Mouse (Mus musculus) kidney, adult 9 months (tissue): Measurements from ENCODE around the gene Mettl1.

Experiments used
- DNase-seq: peaks from one replicate; pipeline ENCODE4 v3.0.0; 2022

The Mettl1 gene

DNA sequence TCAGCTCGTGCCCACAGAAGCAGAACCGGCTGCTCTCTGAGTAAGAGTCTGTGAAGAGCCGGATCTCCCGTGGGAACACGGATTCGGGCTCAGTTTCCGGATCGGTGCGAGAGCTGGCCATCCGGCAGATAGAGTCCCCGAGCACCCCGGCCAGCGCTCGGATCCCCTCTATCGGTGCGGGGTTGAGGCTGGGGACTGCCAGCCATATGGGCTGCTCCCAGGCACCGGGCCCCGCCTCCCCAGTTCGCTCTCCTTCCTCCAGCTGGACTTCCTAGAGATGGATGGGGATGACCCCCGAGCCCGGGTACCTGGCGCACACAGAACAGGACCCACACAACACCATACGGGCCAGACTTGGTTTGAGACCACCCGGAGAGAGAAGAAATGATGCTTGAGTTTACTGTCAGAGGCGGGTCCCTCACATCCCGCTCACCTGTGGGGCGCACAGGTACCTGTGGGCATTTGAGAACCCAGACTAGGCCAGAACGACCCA lies at the start of gene Mettl1, which contains the start of gene Eef1akmt3:
Gene Mettl1, plus strand, starts transcription at position 141 of the 493 bp plus-strand sequence.
Gene Eef1akmt3, minus strand, starts transcription at position 240 of the 493 bp plus-strand sequence.
- peak; percentile 57 for DNase-seq

DNA sequence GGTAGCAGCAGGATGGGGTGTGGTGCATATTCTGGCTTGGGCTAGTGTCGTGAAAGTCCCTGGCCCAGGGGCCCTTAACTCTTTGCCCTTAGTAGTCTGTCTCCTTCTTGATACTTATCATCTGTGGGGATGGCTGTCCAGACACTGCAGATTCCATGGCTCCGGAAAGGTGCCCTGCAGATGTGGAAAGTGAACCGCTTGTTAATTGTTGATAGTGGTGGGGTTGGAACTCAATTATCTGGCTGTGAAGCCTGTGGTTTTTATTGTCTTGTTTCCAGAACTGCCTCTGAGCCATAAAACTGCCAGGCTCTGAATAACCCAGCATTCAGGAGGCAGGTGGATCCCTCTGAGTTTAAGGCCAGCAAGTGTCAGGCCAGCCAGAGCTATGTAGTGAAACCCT lies 49.5 kb upstream of the Mettl1 start:
- no peak for DNase-seq

DNA sequence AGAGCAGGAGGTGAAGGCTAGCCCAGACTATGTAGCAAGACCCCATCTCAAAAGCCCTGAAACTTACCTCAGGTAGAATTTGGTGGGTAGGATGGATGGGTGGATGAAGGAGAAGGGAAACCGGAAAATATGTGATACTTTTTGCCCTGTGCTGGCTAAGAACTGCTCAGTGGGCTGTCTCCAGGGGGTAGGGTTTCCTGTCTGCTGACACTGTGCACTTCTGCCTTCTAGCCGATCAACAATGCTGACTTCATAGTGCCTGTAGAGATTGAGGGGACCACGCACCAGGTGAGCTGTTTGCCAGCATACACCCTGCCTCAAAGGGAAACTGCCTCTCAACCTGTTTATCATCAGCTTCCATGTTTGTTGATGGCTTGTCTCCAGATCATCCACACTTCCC lies 47.6 kb upstream of the Mettl1 start:
- no peak for DNase-seq

- DNase-seq: peak; percentile 32
These were observed 43.7 kb upstream of the Mettl1 start for GRCm38 (mm10) chr10:126997340-126998113.

- DNase-seq: no peak
These were observed 40.7 kb upstream of the Mettl1 start, which contains the start of gene Avil for GRCm38 (mm10) chr10:127000529-127000928. Avil (plus strand) TSS chr10:127000709.

- DNase-seq: no peak
These were observed 39.9 kb upstream of the Mettl1 start for GRCm38 (mm10) chr10:127001297-127001696.

DNA sequence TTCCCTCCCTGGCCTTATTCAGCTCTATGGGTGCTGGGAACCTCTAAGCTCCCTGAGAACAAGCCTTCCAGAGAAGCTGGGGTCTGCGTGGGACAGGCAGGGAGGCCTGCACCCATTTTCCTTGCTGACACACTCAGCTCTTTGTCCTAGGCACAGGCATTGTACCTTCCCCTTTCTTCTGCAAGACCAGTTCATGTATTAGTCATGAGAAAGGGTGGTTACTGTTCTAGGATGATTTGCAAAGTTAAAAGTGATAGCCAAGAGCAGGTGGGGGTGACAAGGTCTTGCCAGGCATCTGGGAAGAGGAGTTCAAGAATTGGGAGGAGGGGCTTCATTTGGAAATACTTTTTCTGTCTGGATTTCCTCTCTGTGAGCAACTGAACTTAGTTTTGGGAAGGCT lies 39.2 kb upstream of the Mettl1 start:
- DNase-seq: no peak

DNA sequence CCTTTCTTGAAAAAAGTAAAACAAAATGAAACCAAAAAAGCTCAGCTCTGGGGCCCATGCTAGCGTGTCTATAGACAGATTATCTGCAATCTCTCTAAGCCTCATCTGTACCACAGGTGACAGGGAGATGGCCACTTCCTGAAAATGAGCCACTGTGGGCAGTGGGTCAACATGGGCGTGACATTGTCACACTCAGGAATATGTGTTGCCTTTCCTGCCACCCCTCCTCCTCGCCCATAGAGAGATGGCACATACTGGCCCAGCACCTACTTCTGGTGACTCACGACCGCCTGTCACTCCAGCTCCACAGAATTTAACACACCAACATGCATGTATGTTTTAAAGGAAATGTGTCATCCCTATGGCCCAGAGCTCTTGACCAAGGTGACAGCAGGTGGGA lies 38.4 kb upstream of the Mettl1 start:
- DNase-seq: no peak

DNA sequence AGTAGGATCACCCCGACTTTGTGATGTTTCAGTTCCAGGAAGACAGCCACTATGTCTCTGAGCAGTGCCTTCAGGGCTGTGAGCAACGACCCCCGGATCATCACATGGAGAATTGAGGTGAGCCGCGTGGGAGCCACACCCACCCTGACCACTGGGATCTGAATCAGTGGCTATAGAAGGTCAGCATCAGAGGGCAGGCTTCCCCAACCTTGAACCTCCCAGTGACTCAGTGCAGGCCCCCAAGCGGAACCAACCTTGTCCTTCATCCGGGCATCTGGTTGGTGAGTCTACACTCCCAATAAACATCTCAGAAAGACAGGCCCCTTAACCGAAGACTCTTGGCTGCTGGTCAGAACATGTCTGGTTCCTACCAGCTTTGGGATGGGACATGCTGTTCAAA lies 37.9 kb upstream of the Mettl1 start:
- DNase-seq: no peak

DNA sequence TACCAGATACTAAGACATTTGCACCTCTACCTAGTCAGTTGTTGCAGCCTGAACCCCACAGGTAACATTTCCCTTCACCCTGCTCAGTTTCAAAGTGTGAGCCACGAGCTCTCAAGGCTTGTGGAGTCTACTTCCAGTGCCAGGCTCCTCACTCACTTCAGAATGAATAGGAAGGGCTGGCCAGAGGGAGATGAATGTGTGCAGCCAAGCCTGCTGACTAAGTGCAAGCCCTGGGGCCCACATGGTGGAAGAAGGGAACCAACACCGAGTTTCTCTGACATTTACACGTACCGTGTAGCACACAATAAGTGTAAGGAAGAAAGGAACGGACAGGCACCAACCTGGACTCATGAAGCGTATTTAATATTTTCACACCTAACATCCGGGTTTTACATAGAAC lies 37.4 kb upstream of the Mettl1 start:
- DNase-seq: no peak

DNA sequence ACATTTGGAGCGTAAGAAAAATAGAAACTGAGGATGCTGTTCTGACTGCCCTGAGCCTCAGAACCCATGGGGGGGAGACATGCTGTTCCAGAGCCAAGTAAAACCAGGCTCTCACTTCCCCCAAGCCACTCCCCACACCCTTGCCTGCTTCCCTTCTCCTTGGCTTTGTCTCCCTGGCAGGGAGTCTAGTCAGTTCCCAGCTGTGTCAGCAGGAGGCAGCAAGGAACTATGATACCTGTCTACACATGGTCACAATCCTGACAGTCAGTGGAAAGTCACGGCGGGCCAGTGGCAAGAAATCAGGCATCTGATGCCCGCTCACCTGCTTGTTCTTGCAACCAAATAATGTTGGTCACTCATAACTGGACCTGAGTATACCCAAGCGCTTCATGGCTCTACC lies 24.7 kb upstream of the Mettl1 start:
- peak; percentile 73 for DNase-seq

GRCm38 (mm10) chr10:127017071-127017470 lies 24.1 kb upstream of the Mettl1 start:
- DNase-seq: no peak

- no peak for DNase-seq
These were observed 22.8 kb upstream of the Mettl1 start for GRCm38 (mm10) chr10:127018422-127018821.

DNA sequence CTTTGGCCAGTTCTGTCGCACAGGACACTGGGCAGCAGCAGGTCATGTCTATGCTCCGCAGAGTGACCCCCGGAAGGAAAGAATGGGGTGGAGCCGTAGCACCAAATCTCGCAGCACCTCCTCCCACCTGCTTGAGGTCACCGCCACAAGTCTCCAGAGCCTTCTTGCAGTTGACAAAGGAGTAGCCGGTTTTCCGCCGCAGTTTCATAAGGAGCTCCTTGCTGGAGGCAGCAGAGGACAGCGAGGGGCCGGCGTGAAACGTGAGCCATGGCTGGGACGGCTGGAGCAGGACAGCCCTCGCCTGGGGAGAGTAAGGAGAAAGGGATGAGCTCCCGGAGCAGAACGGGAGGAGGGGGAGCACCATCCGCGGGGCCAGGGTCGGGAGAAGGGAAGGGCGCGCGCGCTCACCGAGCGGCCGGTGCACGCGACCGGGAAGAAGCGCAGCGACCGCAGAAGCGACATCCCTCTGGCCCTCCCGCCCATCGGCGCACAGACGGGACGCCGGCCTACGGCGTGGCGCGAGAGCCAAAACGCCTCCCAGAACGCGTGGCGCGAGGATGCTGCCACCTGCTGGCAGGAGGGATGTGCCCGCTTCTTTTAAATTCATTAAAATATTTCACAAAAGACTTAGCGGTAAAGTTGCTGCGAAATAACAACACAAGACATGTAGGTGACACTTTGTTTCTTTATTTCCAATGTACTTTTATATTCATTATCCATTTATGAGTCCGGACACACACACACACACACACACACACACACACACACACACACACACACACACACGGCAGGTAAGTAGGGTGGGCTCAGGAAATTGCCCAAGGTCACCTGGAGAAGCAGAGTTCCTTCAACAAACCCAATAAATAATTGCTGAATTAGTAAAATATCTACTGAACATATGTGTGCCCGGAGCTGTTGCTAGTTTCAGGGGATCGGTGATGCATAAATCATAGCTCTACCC lies 10.6 kb upstream of the Mettl1 start, which contains the start of gene Tsfm:
Gene Tsfm, minus strand, starts transcription at position 505 of the 961 bp plus-strand sequence.
- peak; percentile 91 for DNase-seq

DNA sequence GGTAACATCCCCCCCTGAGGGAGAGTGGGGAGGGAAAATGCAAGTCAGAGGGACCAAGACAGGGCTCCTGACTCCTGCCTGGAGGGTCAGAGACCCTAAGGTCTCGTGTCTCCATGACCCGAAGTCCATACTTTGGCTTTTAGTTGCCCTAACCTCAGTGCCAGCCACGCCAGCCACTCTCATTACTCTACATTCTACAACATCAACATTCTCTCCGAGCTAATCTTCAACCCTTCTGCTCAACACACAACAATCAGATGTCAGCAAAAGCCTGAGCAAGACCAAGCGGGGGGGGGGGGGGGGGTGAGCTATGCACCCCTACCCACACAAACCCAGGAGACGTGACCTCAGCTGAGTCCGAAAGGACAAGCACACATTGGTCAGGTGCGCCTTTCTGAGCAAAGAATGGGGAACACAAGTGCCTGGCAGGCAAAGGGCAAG lies 7.9 kb upstream of the Mettl1 start:
- DNase-seq: peak; percentile 90

DNA sequence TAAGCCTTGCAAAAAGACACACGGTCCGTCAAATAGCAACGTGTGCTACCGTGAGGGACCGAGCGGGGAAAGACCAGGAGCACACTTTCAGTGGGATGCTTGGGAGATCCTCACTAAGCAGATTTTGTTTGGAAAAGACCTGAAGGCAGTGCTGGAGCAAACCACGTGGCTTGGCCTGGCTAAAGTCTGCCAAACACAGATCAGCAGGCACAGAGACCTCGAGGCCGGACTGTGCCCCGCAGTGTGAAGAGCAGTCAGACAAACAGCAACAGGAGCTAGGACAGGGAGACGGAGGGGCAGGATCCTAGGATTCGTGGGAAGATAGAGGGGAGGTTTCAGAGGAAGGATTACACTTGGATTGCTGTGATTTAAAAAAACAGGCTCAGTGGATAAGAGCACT lies 4.9 kb upstream of the Mettl1 start:
- DNase-seq: peak; percentile 91

GRCm38 (mm10) chr10:127037641-127038040 lies 3.6 kb upstream of the Mettl1 start:
- DNase-seq: peak; percentile 81

GRCm38 (mm10) chr10:127040569-127041214 lies 522 bp upstream of the Mettl1 start:
- DNase-seq: no peak

DNA sequence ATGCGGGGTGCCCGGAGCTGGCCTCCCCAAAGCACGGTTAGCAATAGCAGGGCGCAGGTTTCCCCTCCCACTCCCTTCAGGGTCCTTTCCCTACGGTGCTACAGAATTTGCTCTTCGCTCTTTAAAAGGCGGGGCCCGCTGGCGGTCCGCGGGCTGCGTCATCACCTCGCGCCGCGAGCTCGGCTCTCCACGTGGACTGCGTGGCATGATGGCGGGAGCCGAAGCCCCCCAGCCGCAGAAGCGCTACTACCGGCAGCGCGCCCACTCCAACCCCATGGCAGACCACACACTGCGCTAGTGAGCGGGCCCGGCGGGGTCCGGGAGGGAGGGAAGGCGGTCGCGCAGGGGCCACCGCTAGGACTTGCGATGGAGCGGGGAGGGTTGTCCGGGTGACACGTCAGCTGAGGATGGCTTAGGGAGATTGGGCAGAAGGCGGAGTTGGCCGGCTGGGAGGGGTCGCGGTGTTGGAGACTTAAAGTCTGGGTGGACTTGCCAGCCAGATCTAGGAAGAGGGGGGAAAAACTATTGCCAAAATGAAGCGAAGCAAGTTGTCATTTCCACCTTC lies 642 bp downstream of the Mettl1 start:
- DNase-seq: peak; percentile 91

- no peak for DNase-seq
These were observed 1.4 kb downstream of the Mettl1 start for GRCm38 (mm10) chr10:127042468-127043115.

GRCm38 (mm10) chr10:127043187-127043586 lies 2.0 kb downstream of the Mettl1 start:
- peak; percentile 96 for DNase-seq

DNA sequence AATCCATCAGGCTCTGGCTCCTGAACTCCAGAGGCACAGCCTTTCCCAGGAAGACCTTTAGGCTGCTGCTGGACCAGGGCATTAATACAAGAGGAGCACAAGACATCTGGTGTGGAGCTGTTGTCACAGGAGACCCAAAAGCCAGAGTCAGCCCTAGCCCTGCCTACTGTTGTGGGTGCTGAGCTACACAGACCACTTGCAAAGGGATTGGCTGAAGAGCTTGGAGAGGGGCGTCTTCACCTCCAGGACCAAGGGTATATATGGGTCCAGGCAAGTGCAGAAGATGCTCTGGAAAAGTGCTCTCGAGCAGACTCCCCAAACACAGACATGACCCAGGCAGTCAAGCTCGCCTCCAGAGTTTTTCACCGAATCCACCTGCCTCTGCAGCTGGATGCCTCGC lies 6.7 kb downstream of the Mettl1 start, which contains the start of gene Cyp27b1:
Gene Cyp27b1, plus strand, starts transcription at position 297 of the 400 bp plus-strand sequence.
- no peak for DNase-seq
